Mouse (Mus musculus) liver, postnatal 0 days (tissue): ENCODE data around the gene Cyren.

Experiments used
- CTCF ChIP-seq: sonication (generic); IDR thresholded peaks from 2 replicates; pipeline ENCODE4 v1.5.1; 2016; ENCODE audit warnings: antibody characterized with exemption, low read depth
- EP300 ChIP-seq: IDR thresholded peaks from 2 replicates; pipeline ENCODE4 v1.6.1; 2016; ENCODE audit warnings: antibody characterized with exemption, low read depth, mild to moderate bottlenecking

DNA sequence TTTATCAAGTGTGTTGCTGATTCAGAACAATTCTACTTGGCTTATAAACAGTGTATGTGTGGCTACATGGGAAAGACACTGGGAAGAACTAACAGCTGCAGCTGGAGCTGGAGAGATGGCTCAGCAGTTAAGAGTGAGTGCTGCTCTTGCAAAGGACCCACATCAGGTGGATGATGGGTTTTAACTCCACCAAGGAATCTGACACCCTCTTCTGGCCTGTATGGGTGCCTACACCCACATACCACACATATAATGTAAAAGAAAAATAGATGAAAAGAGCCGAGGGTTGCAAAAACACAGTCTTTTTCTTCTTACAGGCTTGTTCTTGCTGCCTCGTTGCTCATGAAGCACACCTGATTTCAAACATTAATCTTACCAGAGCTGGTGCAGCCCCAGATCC lies 28.3 kb upstream of the Cyren start:
- TF ChIP-seq EP300: no peak
- TF ChIP-seq CTCF: peak; percentile 46
